Mouse (Mus musculus): ENCODE data around the gene Olfr774. TPM values are rescaled to one million over a fixed set of nuclear protein-coding genes. Genes with fewer than 3 reads are reported as not detected.
"Not testable (repeated sequence)": the region's sequence is repeated elsewhere in the genome, so short reads cannot be mapped to it uniquely, and the experiment has no call there.

Olfr774 gene
- not detected in 2 replicates for polyA plus RNA-seq (2011; ENCODE audit: insufficient read length, low read depth, missing spikeins)

- no peak within 1 kb of the TSS for H3K27ac ChIP-seq (ENCODE audit: insufficient read depth, low read length)
- H3K4me1 ChIP-seq (ENCODE audit: control insufficient read depth, insufficient read depth, low read length), result no peaks in the 10 kb centered on the region
- no peak for TF ChIP-seq POLR2A (IDR thresholded peaks at IDR 0.05; ENCODE audit: low read depth, low read length)
- TF ChIP-seq CTCF (IDR thresholded peaks at IDR 0.05; ENCODE audit: borderline replicate concordance, insufficient read depth, low read length), result no peak
- H3K4me3 ChIP-seq (ENCODE audit: insufficient read depth, low read length), result no peak within 1 kb of the TSS
Measured at GRCm38 (mm10) chr10:129235904-129236303, at the start of gene Olfr774. Olfr774 (plus strand) TSS chr10:129236204.

- H3K4me3 ChIP-seq (ENCODE audit: insufficient read depth, low read length); H3K4me1 ChIP-seq (ENCODE audit: control insufficient read depth, insufficient read depth, low read length); H3K27ac ChIP-seq (ENCODE audit: insufficient read depth, low read length): not testable (repeated sequence)
Measured at GRCm38 (mm10) chr10:129187319-129187718, 48.7 kb upstream of the Olfr774 start, which contains the start of gene Olfr773. Olfr773 (minus strand) TSS chr10:129187419.

- Histone ChIP-seq H3K4me1 (ENCODE audit: control insufficient read depth, insufficient read depth, low read length) (no peaks in the 10 kb centered on the region), H3K27ac (ENCODE audit: insufficient read depth, low read length) (no peak overlapping the region), H3K4me3 (ENCODE audit: insufficient read depth, low read length) (no peak overlapping the region)
- TF ChIP-seq POLR2A (IDR thresholded peaks at IDR 0.05; ENCODE audit: low read depth, low read length), result no peak
- TF ChIP-seq CTCF (IDR thresholded peaks at IDR 0.05; ENCODE audit: borderline replicate concordance, insufficient read depth, low read length), result no peak
Measured at GRCm38 (mm10) chr10:129230737-129231136, 5.3 kb upstream of the Olfr774 start.

GRCm38 (mm10) chr10:129248112-129248511 lies 12.1 kb downstream of the Olfr774 start, which contains the start of gene Olfr775:
Olfr775 (plus strand) TSS chr10:129248412.
- no peak within 1 kb of the TSS for H3K27ac ChIP-seq (ENCODE audit: insufficient read depth, low read length)
- H3K4me3 ChIP-seq (ENCODE audit: insufficient read depth, low read length), result no peak within 1 kb of the TSS
- TF ChIP-seq POLR2A (IDR thresholded peaks at IDR 0.05; ENCODE audit: low read depth, low read length), result no peak
- TF ChIP-seq CTCF (IDR thresholded peaks at IDR 0.05; ENCODE audit: borderline replicate concordance, insufficient read depth, low read length), result no peak

GRCm38 (mm10) chr10:129258827-129259226 lies 22.8 kb downstream of the Olfr774 start, which contains the start of gene Olfr776:
Olfr776 (plus strand) TSS chr10:129259127.
- Histone ChIP-seq H3K4me3 (ENCODE audit: insufficient read depth, low read length) (no peak within 1 kb of the TSS), H3K27ac (ENCODE audit: insufficient read depth, low read length) (no peak within 1 kb of the TSS), H3K4me1 (ENCODE audit: control insufficient read depth, insufficient read depth, low read length) (no peaks in the 10 kb centered on the region)
- TF ChIP-seq CTCF (IDR thresholded peaks at IDR 0.05; ENCODE audit: borderline replicate concordance, insufficient read depth, low read length) (no peak), POLR2A (IDR thresholded peaks at IDR 0.05; ENCODE audit: low read depth, low read length) (no peak)

More at GRCm38 (mm10) chr10:129248112-129248511, 12.1 kb downstream of the Olfr774 start, which contains the start of gene Olfr775:
- H3K4me1 ChIP-seq (ENCODE audit: control insufficient read depth, insufficient read depth, low read length), result no peaks in the 10 kb centered on the region

- H3K4me1 ChIP-seq (ENCODE audit: control insufficient read depth, insufficient read depth, low read length), result no peaks in the 10 kb centered on the region
Measured at GRCm38 (mm10) chr10:129271081-129271535, 35.1 kb downstream of the Olfr774 start, which contains the start of gene Olfr777. Olfr777 (minus strand) TSS chr10:129271485.

More at GRCm38 (mm10) chr10:129271081-129271535, 35.1 kb downstream of the Olfr774 start, which contains the start of gene Olfr777:
- no peak for TF ChIP-seq POLR2A (IDR thresholded peaks at IDR 0.05; ENCODE audit: low read depth, low read length)
- no peak for TF ChIP-seq CTCF (IDR thresholded peaks at IDR 0.05; ENCODE audit: borderline replicate concordance, insufficient read depth, low read length)
- H3K27ac ChIP-seq (ENCODE audit: insufficient read depth, low read length), result no peak within 1 kb of the TSS
- H3K4me3 ChIP-seq (ENCODE audit: insufficient read depth, low read length), result no peak within 1 kb of the TSS

Other genes starting within 250 kb of the Olfr774 start
- gene Olfr9, start 246.8 kb upstream of the Olfr774 start, polyA plus RNA-seq (2011; ENCODE audit: insufficient read length, low read depth, missing spikeins), result not detected in 2 replicates
- not detected in 2 replicates for gene Olfr763, start 225.4 kb upstream of the Olfr774 start, polyA plus RNA-seq (2011; ENCODE audit: insufficient read length, low read depth, missing spikeins)
- gene Olfr764-ps1, start 196.3 kb upstream of the Olfr774 start, polyA plus RNA-seq (2011; ENCODE audit: insufficient read length, low read depth, missing spikeins), result not detected in 2 replicates
- gene Olfr765, start 186.2 kb upstream of the Olfr774 start, polyA plus RNA-seq (2011; ENCODE audit: insufficient read length, low read depth, missing spikeins), result not detected in 2 replicates
- gene Olfr766-ps1, start 167.2 kb upstream of the Olfr774 start, polyA plus RNA-seq (2011; ENCODE audit: insufficient read length, low read depth, missing spikeins), result not detected in 2 replicates
- not detected in 2 replicates for gene Olfr767, start 153.3 kb upstream of the Olfr774 start, polyA plus RNA-seq (2011; ENCODE audit: insufficient read length, low read depth, missing spikeins)
- gene Olfr768, start 136.8 kb upstream of the Olfr774 start, polyA plus RNA-seq (2011; ENCODE audit: insufficient read length, low read depth, missing spikeins), result not detected in 2 replicates
- gene Olfr769, start 118.3 kb upstream of the Olfr774 start, polyA plus RNA-seq (2011; ENCODE audit: insufficient read length, low read depth, missing spikeins), result not detected in 2 replicates
- gene Olfr770, start 97.2 kb upstream of the Olfr774 start, polyA plus RNA-seq (2011; ENCODE audit: insufficient read length, low read depth, missing spikeins), result not detected in 2 replicates
- not detected in 2 replicates for gene Olfr771, start 71.5 kb upstream of the Olfr774 start, polyA plus RNA-seq (2011; ENCODE audit: insufficient read length, low read depth, missing spikeins)
- gene Olfr772, start 58.3 kb upstream of the Olfr774 start, polyA plus RNA-seq (2011; ENCODE audit: insufficient read length, low read depth, missing spikeins), result not detected in 2 replicates
- gene Olfr773, start 48.8 kb upstream of the Olfr774 start, polyA plus RNA-seq (2011; ENCODE audit: insufficient read length, low read depth, missing spikeins), result not detected in 2 replicates
- not detected in 2 replicates for gene Olfr775, start 12.2 kb downstream of the Olfr774 start, polyA plus RNA-seq (2011; ENCODE audit: insufficient read length, low read depth, missing spikeins)
- gene Olfr776, start 22.9 kb downstream of the Olfr774 start, polyA plus RNA-seq (2011; ENCODE audit: insufficient read length, low read depth, missing spikeins), result not detected in 2 replicates
- gene Olfr777, start 35.3 kb downstream of the Olfr774 start, polyA plus RNA-seq (2011; ENCODE audit: insufficient read length, low read depth, missing spikeins), result not detected in 2 replicates
- not detected in 2 replicates for gene Olfr780, start 81.9 kb downstream of the Olfr774 start, polyA plus RNA-seq (2011; ENCODE audit: insufficient read length, low read depth, missing spikeins)
- not detected in 2 replicates for gene Olfr781, start 92.7 kb downstream of the Olfr774 start, polyA plus RNA-seq (2011; ENCODE audit: insufficient read length, low read depth, missing spikeins)
- not detected in 2 replicates for gene Olfr782, start 112.6 kb downstream of the Olfr774 start, polyA plus RNA-seq (2011; ENCODE audit: insufficient read length, low read depth, missing spikeins)
- gene Olfr784, start 147.9 kb downstream of the Olfr774 start, polyA plus RNA-seq (2011; ENCODE audit: insufficient read length, low read depth, missing spikeins), result not detected in 2 replicates
- gene Olfr785, start 169.2 kb downstream of the Olfr774 start, polyA plus RNA-seq (2011; ENCODE audit: insufficient read length, low read depth, missing spikeins), result not detected in 2 replicates
- gene Olfr786, start 191.1 kb downstream of the Olfr774 start, polyA plus RNA-seq (2011; ENCODE audit: insufficient read length, low read depth, missing spikeins), result not detected in 2 replicates
- gene Olfr787, start 225.7 kb downstream of the Olfr774 start, polyA plus RNA-seq (2011; ENCODE audit: insufficient read length, low read depth, missing spikeins), result not detected in 2 replicates
- not detected in 2 replicates for gene Olfr788, start 234.8 kb downstream of the Olfr774 start, polyA plus RNA-seq (2011; ENCODE audit: insufficient read length, low read depth, missing spikeins)
- not detected in 2 replicates for gene Olfr789, start 248.5 kb downstream of the Olfr774 start, polyA plus RNA-seq (2011; ENCODE audit: insufficient read length, low read depth, missing spikeins)